Mouse (Mus musculus): Measurements from ENCODE around the gene Serpina3m.
"Not testable (repeated sequence)": the region's sequence is repeated elsewhere in the genome, so short reads cannot be mapped to it uniquely, and the experiment has no call there.

Serpina3m gene

DNA sequence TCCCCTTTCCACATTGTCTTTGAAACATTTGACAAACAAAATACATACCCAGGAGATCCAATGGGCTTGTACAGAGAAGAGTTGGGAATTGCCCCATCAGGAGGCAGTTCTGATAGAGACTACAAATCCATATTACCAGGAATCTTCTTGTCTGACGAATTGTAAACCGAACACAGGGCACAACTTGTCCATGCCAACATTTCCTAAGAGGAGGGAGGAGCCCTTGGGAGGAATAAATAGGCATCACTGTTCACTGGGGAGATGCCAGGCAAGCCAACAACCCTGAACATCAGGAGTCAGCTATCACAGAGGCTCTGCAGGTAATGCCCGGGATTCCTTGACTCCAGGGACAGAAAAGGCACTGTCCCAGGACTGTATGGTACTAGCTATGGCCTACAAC is at the start of gene Serpina3m, which contains the start of gene Serpina3k:
Gene Serpina3m (plus strand): TSS at position 261 of the 400 bp plus-strand sequence.
Gene Serpina3k (plus strand): TSS at position 261 of the 400 bp plus-strand sequence.
- not testable (repeated sequence) for DNase-seq

DNA sequence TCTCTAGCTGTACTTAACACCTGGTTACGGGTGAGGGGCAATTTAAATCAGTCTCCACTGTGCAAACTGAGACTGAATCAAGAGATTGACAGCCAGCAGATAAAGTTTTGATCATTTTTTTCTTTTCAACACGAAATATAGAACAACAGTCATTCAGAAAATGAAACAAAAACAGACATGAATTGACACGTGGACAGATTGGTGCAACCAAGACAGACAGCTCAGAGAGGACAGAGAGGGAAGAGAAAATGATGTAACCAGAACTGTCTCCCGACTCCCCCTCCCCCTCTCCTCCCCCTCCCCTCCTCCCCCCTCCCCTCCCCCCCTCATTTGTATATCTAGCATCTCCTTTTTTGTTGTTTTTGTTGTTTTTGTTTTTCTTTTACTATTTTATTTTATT is 48.4 kb upstream of the Serpina3m start:
- DNase-seq = no peak

DNA sequence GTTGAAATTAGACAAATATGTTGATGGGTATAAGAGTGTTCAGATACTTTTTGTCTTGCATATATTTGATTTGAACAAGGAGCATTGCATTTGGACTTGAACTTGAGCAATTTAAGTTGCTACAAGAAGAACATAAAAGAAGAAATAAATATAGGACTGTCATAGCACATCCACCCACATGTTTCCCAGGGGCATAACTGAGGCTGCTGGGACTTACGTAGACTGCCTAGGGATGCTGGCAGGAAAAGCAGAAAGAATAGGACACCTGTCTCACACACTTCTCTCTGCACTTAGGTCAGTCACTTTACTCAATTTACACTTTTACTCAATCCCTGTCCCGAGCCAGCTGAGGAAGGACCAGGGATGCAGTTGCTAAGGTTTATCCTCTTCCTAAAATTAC is 44.3 kb upstream of the Serpina3m start:
- no peak for DNase-seq

DNA sequence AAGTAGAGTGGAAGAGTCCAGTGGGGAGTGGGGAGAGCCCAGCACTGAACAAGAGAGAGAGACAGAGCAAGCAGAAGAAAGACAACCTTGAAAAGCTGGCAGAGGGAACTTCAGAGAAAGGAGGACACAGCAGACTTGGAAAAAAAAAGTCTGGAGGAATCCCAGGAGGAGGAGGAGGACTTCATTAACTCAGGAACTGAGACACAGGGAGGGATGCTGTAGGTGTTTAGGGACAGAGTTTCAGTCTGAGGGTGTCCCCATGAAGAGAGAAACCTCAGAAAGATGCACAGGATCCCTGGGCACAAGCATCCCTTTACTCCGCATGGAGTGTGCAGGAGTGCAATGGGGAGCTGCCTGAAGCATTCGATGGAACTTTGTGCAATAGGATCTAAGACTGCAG is 40.2 kb upstream of the Serpina3m start:
- no peak for DNase-seq

DNA sequence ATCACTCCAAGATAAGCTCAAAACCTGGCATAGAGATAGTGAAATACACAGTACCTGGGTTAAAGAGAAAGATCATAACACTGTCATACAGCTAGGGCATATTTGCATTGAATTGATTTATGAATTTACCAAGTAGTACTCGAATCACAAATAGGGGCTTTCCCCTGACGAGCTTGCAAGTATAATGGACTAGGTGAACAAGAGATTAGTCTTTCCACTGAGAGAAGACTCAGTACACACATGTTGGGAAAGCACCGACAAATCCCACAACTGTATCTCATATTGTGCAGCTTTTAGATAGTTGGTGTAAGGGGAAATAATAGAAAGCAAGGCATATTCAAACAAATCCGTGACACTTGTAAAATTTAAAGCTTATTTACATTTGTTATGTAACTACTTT is 32.3 kb upstream of the Serpina3m start:
- no peak for DNase-seq

DNA sequence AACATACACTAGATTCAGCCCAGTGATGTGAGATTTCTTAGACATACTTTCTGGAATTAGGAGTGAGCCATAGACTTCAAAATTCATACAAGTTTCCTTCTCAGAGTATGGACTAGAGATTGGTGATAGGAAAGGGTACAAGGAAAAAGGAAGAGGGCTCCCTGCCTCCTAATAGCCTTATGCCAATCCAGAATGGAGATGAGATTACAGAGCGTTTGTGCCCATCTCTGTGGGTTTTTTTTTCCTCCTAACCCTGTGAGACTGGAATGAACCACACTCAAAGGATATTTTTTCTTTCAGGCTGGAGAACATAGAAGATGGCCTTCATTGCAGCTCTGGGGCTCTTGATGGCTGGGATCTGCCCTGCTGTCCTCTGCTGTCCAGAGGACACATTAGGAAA is 24.0 kb upstream of the Serpina3m start, which contains the start of gene Serpina3j:
Gene Serpina3j (plus strand): TSS at position 301 of the 400 bp plus-strand sequence.
- no peak for DNase-seq

DNA sequence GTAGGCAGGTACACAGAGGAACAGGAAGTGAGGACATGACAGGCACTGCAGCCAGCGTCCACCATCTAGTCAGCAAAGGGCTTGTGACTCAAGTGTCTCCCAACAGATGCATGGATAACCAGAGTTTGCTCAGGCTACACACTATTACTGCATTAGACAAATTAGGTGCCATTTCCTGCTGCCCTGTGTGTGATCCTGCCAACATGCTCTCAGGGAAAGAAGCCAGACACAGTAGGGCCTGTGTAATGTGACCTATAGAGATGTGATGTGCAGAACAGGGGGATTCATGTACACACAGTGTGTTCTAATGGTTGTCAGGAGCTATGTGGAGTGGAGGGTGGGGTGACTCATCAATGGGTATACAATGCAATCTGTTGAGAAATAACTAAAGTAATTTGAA is 15.8 kb upstream of the Serpina3m start:
- DNase-seq = no peak

DNA sequence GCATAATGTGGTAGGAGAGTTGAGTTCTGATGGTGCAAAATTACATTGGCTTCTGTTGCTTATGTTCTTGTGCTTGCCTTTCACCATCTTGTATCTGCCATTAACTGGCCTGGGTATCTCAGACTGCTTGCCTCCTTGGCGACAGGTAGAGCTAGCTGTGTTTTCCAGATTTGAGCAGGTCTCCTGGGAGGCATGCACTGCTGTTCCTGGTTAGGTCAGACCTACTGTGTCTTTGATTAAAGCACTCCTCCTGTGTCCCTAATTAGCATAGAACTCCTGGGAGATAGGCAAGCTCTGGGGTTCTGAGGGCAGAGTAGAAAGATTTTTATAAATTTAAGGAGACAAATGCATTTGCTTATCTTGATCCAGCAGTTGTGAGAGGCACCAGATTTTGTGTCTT is 6.6 kb upstream of the Serpina3m start:
- DNase-seq = no peak

DNA sequence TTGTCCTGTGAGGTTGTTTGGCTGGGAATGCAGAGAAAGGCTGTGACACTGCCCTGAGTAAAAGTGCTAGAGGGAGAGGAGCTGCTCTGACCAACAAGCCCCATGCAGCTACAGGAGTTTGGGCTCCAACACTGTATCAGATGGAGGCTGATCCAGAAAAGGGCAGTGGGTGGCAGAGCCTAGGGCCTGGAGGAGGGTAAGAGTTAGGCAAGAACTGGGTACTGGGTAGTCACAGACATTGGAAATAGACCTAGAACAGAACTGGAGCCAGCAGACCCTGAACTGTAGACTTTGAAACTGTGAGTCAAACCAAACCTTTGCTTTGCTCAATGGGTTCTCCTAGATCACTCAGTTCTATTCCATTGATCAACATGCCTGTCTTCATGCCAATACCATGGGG is 1.4 kb upstream of the Serpina3m start:
- DNase-seq = not testable (repeated sequence)

DNA sequence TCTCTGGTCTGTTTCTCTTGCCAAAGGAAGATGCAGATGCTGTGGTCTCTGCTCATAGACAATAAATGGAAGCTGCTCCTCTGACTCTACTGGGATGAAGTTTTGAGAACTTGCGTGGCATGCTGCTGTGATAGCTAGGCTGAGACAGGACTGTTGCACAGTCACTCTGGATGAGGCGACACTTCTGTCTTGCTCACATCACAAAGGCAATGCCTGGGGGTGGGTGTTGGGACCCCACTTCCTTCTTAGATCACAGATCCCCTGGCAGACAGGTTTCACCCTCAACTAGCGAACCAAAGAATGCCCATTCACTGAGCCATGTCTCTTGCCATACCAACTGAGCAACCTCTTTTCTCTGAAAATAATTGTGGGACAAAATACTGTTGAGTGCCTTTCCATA is 419 bp downstream of the Serpina3m start:
- DNase-seq = no peak

DNA sequence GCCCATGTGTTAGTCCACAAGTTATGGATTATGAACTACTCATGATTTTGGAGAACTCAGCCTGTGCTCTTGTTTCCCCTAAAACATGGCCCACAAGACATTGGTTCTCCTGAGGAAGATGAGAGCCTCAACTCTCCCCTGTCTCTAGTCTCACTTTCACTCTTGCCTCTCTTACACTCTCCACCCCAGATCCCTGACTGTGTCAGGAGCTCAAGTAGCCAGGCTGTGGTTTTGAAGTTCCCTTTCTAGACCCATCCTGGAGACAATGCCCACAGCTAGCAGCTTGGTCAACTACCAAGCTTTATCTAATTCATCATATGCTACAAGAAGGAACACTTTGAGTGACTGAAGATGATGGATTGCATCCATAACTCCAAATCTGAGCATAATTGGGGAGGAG is 4.2 kb downstream of the Serpina3m start:
- DNase-seq = not testable (repeated sequence)

DNA sequence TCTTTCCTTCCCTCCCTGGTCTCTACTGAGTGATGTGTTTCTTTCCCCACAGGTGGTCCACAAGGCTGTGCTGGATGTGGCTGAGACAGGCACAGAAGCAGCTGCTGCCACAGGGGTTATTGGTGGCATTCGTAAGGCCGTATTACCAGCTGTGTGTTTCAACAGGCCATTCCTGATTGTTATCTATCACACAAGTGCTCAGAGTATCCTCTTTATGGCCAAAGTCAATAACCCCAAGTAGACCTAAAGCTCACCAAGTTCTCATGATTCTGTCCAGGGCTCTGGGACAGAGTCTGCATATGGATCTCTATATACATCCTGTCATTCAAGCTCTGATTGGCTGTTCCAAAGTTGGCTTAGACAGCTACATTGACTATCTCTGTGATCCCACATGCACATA is 6.9 kb downstream of the Serpina3m start:
- no peak for DNase-seq

DNA sequence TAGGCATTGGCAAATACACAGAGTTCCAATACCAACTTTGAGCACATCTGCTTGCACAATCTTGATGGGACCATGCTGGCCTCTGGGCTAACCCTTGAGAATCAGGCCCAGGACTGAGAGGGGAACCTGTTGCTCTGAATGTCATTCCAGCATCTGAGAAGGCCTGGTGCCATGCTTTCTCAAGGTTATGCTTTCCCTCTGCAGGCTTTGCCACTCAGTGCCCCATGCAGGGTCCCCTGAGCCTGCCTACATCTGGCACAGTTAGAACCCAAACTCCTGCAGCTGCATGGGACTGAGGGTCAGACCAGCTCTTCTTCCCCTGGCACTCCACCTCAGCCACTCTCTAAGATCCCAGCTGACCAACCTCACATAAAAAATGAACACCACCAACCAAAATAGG is 7.4 kb downstream of the Serpina3m start:
- no peak for DNase-seq

DNA sequence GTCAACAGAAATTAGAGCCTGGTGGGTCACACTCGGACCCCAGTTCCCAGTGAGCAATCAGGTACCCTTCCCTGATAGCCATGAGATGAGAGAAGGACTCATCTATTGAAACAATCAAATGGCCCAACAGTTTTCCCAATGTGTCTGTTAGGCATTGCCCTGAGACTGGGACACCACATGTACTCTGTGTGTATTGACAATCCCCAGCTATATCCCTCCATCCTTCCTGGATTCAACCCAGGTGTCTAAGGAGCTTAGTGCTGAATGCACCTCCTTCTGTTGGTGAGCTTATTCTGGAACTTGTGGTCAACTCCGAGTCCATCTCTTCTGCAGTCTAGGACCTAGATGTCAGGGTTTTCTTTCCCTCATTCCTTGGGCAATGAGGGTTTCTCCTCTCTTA is 8.8 kb downstream of the Serpina3m start:
- DNase-seq = no peak

DNA sequence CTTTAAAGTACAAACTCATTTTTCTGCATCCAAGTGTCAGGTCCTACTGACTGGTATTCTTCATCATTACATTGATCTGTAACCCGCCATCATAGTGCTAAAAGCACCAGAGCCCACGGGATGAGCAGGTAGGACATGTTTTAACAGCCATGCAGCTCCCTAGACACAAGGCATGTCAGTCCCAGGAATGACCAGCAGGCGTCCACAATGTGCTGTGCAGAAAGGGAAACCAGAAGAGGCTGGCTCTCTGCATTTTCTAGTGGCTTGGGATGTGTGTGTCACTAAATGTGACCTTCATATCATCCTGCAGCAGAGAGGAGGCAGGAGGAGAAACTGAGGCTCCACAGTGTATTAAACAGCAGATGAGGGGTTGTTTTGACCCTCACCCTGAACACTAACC is 13.5 kb downstream of the Serpina3m start:
- DNase-seq = peak; percentile 44

DNA sequence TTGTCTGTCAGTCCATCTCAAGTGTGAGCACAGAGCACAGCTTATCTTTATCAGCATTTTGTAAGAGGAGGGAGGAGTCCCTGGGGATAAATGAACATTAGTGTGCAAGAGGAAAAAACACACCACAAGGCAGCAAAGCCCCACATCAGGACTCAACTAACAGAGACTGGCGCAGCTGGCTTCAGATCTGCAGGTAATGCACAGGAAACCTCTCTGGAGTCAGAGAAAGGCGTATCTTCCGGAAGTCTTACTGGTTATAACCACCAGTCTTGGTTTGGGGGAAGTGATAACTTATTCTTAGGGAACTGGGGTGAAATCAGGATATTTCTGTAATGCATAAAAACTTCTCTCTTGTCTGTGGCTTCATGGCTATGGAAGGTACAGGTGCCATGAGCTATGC is 17.7 kb downstream of the Serpina3m start:
- DNase-seq = no peak

DNA sequence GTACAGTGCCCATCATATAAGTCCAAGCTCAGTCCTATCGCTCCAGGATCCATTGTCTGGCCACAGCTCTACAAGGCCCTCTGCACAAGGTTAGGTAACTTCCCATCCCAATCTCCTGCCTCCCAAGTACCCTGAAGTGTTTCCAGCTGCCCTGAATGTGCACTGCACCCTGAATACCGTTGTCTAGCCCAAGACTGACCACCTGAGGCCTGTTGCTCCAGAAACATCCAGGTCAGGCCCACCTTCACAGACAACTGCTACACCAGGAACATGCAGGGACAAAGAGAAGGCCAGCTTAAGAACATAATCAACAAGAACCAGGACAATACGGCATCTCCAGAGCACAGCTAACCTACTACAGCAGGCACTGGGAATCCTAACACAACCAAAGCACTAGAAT is 31.7 kb downstream of the Serpina3m start:
- no peak for DNase-seq

DNA sequence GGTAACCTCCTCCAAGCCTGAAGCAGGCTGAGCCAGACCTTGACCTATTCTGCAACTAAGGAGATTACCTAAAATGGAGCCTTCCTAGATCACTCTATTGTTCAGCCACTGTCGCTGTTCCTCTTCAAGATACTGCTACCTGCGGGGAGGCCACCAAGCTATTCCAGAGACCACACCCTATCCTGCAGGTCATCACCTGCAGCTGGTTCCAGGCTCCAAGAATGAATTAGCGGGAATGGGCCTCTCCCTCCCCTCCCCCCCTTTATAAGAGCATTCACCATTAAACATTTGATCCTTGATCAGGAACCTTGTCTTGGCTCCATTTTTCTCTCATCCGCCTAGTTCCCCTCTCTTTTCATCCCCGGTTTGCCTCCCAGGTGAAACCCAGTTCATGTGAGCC is 38.9 kb downstream of the Serpina3m start:
- DNase-seq = not testable (repeated sequence)

DNA sequence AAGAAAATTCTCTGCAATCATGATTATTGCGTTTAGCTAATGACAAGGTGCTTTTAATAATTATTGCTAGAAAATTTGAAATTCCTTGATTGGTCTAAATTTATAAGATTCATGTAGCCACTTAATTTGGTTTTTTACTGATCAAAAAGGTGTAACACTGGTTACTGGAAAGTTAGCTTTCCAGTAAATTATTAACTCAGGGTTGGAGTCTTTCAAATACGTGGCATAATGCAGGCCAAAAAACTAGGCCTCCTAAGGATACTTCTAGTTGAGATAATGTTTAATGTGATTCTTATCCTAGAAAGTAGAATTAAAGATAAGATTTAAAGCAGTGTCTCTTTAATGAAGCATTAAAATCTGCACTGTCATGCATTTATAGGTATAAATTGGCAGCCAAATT is 40.1 kb downstream of the Serpina3m start:
- DNase-seq = not testable (repeated sequence)

DNA sequence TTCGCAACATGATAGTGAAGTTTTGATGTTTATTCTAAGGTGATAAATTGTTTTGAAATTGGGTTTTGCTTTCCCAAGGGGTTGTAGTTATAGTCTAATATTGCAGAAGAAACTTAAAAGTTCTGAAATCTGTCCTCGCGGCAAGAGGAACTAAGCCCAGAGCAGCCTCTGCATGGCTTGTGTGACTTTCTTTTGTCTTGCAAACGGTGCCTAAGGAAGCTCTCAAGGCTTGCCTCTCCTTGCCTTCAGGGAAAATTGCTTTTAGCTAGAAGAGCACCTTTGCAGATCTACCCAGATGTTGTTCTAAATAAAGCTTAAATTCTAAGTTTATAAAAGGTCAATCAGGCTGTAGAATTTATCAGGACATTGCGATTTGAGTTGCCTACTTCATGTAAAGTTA is 40.5 kb downstream of the Serpina3m start:
- DNase-seq = not testable (repeated sequence)

DNA sequence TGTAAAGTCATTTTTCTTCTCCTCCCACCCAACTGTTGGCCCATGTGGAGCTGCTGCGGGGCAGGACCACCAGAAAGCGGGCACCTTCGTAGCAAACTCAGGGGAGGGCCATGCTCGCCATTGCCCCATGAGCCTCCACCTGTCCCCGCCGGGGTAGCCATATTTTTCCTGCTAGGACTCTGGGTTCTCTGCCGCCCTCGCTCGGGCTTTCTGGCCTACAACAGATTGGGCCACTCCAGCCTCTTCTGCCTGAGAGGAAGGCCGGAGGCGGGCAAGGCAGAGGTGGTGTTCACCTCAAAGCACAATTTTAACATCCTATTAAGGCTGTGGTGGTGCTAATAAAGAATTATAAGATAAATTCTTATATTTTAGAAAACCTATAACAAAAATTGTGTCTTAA is 41.6 kb downstream of the Serpina3m start:
- DNase-seq = no peak

DNA sequence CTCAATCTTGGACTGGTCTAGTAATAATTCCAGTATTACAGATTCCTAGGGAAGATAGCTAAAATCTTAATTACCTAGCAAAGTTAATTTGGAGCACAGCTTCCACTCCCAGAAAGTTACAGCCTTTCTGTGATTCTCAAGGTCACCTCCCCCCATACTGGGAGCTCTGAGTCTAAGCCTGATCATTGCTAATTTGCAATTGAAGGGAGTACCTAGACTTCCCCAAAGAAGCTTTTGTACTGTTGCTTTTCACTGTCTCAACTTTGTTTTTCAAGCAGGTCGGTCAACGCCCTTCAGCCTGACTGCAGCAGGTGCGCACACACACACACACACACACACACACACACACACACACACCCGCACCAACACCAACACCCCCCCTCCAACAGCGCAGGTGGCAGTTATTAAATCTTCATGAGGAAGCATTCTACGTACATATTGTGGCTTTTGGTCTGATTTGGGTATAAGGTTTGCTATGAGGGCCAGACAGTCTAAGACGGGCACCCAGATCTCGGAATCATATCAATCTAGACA is 42.9 kb downstream of the Serpina3m start:
- DNase-seq = not testable (repeated sequence)

DNA sequence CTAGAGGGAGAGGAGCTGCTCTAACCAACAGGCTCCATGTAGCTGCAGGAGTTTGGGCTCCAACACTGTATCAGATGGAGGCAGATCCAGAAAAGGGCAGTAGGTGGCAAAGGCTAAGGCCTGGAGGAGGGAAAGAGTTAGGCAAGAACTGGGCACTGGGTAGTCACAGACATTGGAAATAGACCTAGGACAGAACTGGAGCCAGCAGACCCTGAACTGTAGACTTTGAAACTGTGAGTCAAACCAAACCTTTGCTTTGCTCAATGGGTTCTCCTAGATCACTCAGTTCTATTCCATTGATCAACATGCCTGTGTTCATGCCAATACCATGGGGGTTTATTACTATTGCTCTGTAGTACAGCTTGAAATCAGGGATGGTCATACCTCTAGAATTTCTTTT is 47.7 kb downstream of the Serpina3m start:
- DNase-seq = not testable (repeated sequence)

DNA sequence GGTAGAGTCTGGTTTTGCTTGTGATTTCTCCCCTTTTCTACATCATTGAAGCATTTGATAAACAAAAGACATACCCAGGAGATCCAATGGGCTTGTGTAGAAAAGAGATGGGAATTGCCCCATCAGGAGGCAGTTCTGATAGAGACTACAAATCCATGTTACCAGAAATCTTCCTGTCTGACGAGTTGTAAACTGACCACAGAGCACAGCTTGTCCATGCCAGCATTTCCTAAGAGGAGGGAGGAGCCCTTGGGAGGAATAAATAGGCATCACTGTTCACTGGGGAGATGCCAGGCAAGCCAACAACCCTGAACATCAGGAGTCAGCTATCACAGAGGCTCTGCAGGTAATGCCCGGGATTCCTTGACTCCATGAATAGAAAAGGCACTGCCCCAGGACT is 48.6 kb downstream of the Serpina3m start:
- DNase-seq = not testable (repeated sequence)

DNA sequence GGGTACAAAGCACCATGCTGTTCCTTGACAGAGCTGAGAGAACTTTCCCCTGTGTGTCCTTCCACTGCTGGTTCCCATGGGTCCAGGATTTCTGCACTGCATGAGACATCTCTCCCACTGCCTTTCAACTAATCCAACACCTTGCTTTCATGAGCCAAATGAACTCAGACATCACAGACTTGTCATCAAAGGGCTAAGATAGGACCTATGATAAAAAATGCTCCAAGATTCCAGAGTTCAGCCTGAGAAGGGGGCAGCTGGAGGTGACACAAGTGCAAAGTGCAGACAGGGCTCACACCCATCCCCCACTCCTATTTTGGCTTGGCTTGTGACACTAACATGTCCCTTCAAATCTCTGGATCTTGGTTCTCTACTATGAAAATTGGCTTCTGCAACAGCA is 50.2 kb downstream of the Serpina3m start:
- DNase-seq = no peak

DNA sequence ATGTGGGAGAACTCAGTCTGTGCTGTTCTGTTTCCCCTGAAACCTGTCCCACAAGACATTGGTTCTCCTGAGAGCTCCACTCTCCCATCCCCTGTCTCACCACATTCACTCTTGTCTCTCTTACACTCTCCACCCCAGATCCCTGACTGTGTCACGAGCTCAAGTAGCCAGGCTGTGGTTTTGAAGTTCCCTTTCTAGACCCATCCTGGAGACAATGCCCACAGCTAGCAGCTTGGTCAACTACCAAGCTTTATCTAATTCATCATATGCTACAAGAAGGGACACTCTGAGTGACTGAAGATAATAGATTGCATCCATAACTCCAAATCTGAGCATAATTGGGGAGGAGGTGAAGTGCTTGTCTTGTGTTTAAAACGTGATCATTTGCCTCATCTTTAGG is 52.8 kb downstream of the Serpina3m start:
- not testable (repeated sequence) for DNase-seq
